In genomic region chr12:5219913-5220575, GRCm38 (mm10) we compare ENCODE assay signal across 10 mouse cellular contexts.
DNase-seq lines count a peak whose midpoint lies in the region; ATAC-seq and TF ChIP-seq lines count a peak whose summit lies in the region.
"Had no signal": no experiment of that assay in that cellular context is flagged by ENCODE, and none has a peak within 500 bp of the region (broad histone marks: within the 10 kb centered on the region; RNA-seq: fewer than 3 reads in every experiment).

No protein-coding gene starts in this region.

- peaks cover 44% of the 10 kb centered on the region for H3K4me1 ChIP-seq in forebrain, embryonic 15.5 days
- H3K4me1 ChIP-seq in forebrain, embryonic 12.5 days, result peaks cover 42% of the 10 kb centered on the region
- no peaks in the 10 kb centered on the region; the same call in 1 of the 2 replicates for H3K4me1 ChIP-seq in lung, postnatal 0 days (ENCODE audit: insufficient read depth, low read depth, low read length)
- peaks cover 20% of the 10 kb centered on the region; the same call in 1 of the 2 replicates for H3K4me1 ChIP-seq in kidney, embryonic 15.5 days

- no peak for TF ChIP-seq EP300 in lung, postnatal 0 days (IDR thresholded peaks at IDR 0.05)

- no peak overlapping the region for H3K4me2 ChIP-seq in forebrain, embryonic 15.5 days (replicated peaks)
- H3K4me2 ChIP-seq in forebrain, embryonic 12.5 days, result no peak overlapping the region
- no peak overlapping the region for H3K4me2 ChIP-seq in lung, postnatal 0 days (replicated peaks; ENCODE audit: low read depth, low read length)
- no peak overlapping the region for H3K4me2 ChIP-seq in kidney, embryonic 15.5 days

- no peak overlapping the region for H3K9ac ChIP-seq in forebrain, embryonic 15.5 days (replicated peaks)
- H3K9ac ChIP-seq in forebrain, embryonic 12.5 days, result no peak overlapping the region
- no peak overlapping the region for H3K9ac ChIP-seq in lung, postnatal 0 days (replicated peaks; ENCODE audit: low read depth)
- no peak overlapping the region for H3K9ac ChIP-seq in kidney, embryonic 15.5 days

- peak; percentile 17 to 21 for DNase-seq in lung, adult 18-20 months
- DNase-seq in lung, postnatal 14 days, result no peak
- peak; percentile 67 for DNase-seq in gastrocnemius, postnatal 25 days
- DNase-seq in lung, postnatal 0 days (ENCODE audit: low spot score), result peak; percentile 42
- no peak for DNase-seq in urinary bladder, postnatal 25 days (ENCODE audit: low spot score)
- DNase-seq: kidney, adult 11 months had no signal

- WGBS in forebrain, embryonic 15.5 days, result 34% methylated on average over 14 of the region's 14 CpGs
- 71% methylated on average over 14 of the region's 14 CpGs for WGBS in forebrain, embryonic 12.5 days
- 65% methylated on average over 14 of the region's 14 CpGs for WGBS in lung, postnatal 0 days
- 69% methylated on average over 14 of the region's 14 CpGs for WGBS in kidney, embryonic 15.5 days

- no peak for TF ChIP-seq CTCF in lung, postnatal 0 days (IDR thresholded peaks at IDR 0.05)

- no peaks in the 10 kb centered on the region for H3K36me3 ChIP-seq in forebrain, embryonic 15.5 days
- no peaks in the 10 kb centered on the region for H3K36me3 ChIP-seq in forebrain, embryonic 12.5 days (replicated peaks)
- no peaks in the 10 kb centered on the region for H3K36me3 ChIP-seq in lung, postnatal 0 days (ENCODE audit: insufficient read depth, low read length)
- no peaks in the 10 kb centered on the region for H3K36me3 ChIP-seq in kidney, embryonic 15.5 days

- ATAC-seq in forebrain, embryonic 15.5 days (replicated peaks), result peak; percentile 36
- no peak for ATAC-seq in forebrain, embryonic 12.5 days (ENCODE audit: low FRiP score)
- peak; percentile 39 for ATAC-seq in lung, postnatal 0 days
- no peak for ATAC-seq in kidney, embryonic 15.5 days (replicated peaks; ENCODE audit: low FRiP score)
- ATAC-seq: Patski had no signal

- H3K27ac ChIP-seq in forebrain, embryonic 15.5 days (replicated peaks), result peak overlapping the region; percentile 9; the same call in 1 of the 2 replicates
- no peak overlapping the region for H3K27ac ChIP-seq in forebrain, embryonic 12.5 days
- H3K27ac ChIP-seq in lung, postnatal 0 days (ENCODE audit: low read length), result no peak overlapping the region
- no peak overlapping the region for H3K27ac ChIP-seq in kidney, embryonic 15.5 days

- no peak overlapping the region for H3K4me3 ChIP-seq in forebrain, embryonic 15.5 days
- H3K4me3 ChIP-seq in forebrain, embryonic 12.5 days (replicated peaks), result no peak overlapping the region
- no peak overlapping the region for H3K4me3 ChIP-seq in lung, postnatal 0 days (ENCODE audit: low read depth, low read length)
- no peak overlapping the region for H3K4me3 ChIP-seq in kidney, embryonic 15.5 days (replicated peaks)

- no peaks in the 10 kb centered on the region for H3K9me3 ChIP-seq in forebrain, embryonic 15.5 days
- no peaks in the 10 kb centered on the region for H3K9me3 ChIP-seq in forebrain, embryonic 12.5 days
- H3K9me3 ChIP-seq in lung, postnatal 0 days (ENCODE audit: low read length), result no peaks in the 10 kb centered on the region
- no peaks in the 10 kb centered on the region for H3K9me3 ChIP-seq in kidney, embryonic 15.5 days (replicated peaks)

- no peaks in the 10 kb centered on the region for H3K27me3 ChIP-seq in forebrain, embryonic 15.5 days
- H3K27me3 ChIP-seq in forebrain, embryonic 12.5 days, result peaks cover 19% of the 10 kb centered on the region; the same call in 1 of the 2 replicates
- no peaks in the 10 kb centered on the region for H3K27me3 ChIP-seq in lung, postnatal 0 days (replicated peaks; ENCODE audit: insufficient read depth, low read length)
- H3K27me3 ChIP-seq in kidney, embryonic 15.5 days, result no peaks in the 10 kb centered on the region
- H3K27me3 ChIP-seq: Patski had no signal

Comparison
In these comparisons a context has a peak if more than half of its experiments do, and no peak if none do; other contexts are left out.
1. ATAC-seq: peak in forebrain, embryonic 15.5 days (single experiment) and lung, postnatal 0 days (single experiment); none in forebrain, embryonic 12.5 days (single experiment) and kidney, embryonic 15.5 days (single experiment).
2. DNase-seq: peak in lung, adult 18-20 months (2 of 2), gastrocnemius, postnatal 25 days (single experiment) and lung, postnatal 0 days (single experiment); none in lung, postnatal 14 days (single experiment) and urinary bladder, postnatal 25 days (single experiment).